Mouse (Mus musculus) neural tube, embryonic 11.5 days (tissue): Measurements from ENCODE around the gene Kif2c. TPM values are rescaled to one million over a fixed set of nuclear protein-coding genes. Genes with fewer than 3 reads are reported as not detected.

Experiments used
- ATAC-seq: fragments of 200-750 bp; cut with Nextera tagmentation; 2 replicates; pipeline ENCODE4 v1.8.0; 2017; ENCODE audit warnings: moderate number of reproducible peaks, mild to moderate bottlenecking, moderate TSS enrichment, moderate library complexity; ENCODE audit not compliant: insufficient read depth, low FRiP score, low TSS enrichment
- DNase-seq: peaks from one replicate; pipeline ENCODE4 v3.0.0-alpha.2; 2015; ENCODE audit warnings: low spot score
- H3K27ac ChIP-seq: fragments of 300-500 bp; sonication (generic); 2 replicates; pipeline ENCODE4 v1.5.1; 2014; ENCODE audit warnings: low read depth, mild to moderate bottlenecking, low read length
- H3K27me3 ChIP-seq: fragments of 300-500 bp; sonication (generic); 2 replicates; pipeline ENCODE4 v1.6.1; 2014; ENCODE audit warnings: mild to moderate bottlenecking, low read length, mixed read lengths; ENCODE audit not compliant: control insufficient read depth, insufficient read depth
- H3K36me3 ChIP-seq: fragments of 300-500 bp; sonication (generic); 2 replicates; pipeline ENCODE4 v1.6.1; 2014; ENCODE audit warnings: mild to moderate bottlenecking, low read length, moderate library complexity, mixed read lengths; ENCODE audit not compliant: control insufficient read depth, insufficient read depth
- H3K4me1 ChIP-seq: fragments of 300-500 bp; sonication (generic); 2 replicates; pipeline ENCODE4 v1.6.1; 2014; ENCODE audit warnings: low read length, mixed read lengths; ENCODE audit not compliant: control insufficient read depth, insufficient read depth
- H3K4me2 ChIP-seq: fragments of 300-500 bp; sonication (generic); 2 replicates; pipeline ENCODE4 v1.6.1; 2014; ENCODE audit warnings: low read depth, mild to moderate bottlenecking, moderate library complexity
- H3K4me3 ChIP-seq: fragments of 300-500 bp; sonication (generic); 2 replicates; pipeline ENCODE4 v1.5.1; 2014; ENCODE audit warnings: low read depth, low read length
- H3K9ac ChIP-seq: fragments of 300-500 bp; sonication (generic); 2 replicates; pipeline ENCODE4 v1.6.1; 2014; ENCODE audit warnings: mild to moderate bottlenecking, low read length
- H3K9me3 ChIP-seq: fragments of 300-500 bp; sonication (generic); 2 replicates; pipeline ENCODE4 v1.6.1; 2016; ENCODE audit warnings: low read length; ENCODE audit not compliant: control insufficient read depth
- WGBS: fragments of 180-500 bp; shearing (Covaris S2); extraction: QIAGEN DNeasy Blood & Tissue Kit; methylation state at CpG from one replicate; pipeline ENCODE4 v1.1.7; 2014; 5-methylcytosine and 5-hydroxymethylcytosine counted together
- polyA plus RNA-seq: library from polyadenylated mRNA; unstranded; fragments of >200 nt; fragmentation: Nextera tagmentation; extraction: Ambion mirVana; gene quantifications from 2 replicates; pipeline ENCODE4 v1.2.1, GENCODE M21; 2014

Kif2c gene
- 80.0 and 85.6 TPM in 2 replicates for polyA plus RNA-seq

DNA sequence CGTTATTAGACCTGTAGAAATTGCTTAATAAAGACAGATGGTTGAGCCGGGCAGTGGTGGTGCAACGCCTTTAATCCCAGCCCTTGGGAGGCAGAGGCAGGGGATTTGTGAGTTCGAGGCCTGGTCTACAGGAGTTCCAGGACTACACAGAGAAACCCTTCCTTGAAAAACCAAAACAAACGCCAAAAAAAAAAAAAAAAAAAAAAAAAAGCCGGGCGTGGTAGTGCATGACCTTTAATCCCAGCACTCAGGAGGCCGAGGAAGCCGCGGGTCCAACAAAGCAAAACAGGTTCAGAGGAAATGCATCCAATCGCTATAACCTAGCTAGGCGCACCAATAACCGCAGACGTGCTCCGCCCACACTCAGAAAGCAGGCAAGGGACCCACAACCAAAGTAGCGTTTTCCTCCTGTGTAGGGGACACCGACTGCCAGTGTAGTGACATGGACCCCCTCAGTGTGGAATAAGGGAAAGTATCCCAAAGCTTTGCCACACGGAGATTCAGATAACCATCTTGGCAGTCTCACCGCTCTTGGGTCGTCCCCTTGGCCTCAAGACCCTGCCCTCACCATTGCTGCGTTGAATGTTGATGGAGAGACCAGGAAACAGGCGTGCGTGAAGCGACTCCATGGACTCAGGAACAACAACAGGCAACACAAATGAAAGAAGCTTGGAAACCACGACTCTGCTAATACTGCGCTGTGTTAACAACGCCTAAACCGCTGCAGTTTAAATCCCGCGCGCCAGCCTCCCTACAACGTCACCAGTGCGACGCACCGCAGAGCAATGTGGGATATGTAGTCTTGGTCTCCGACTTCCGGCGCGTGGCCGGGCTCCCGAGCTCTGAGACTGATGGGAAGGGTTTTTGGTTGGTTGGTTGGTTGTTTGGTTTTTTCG, at the start of gene Kif2c:
Gene Kif2c (minus strand): TSS at position 777 of the 896 bp plus-strand sequence.
- WGBS = 1% methylated on average over 42 of the region's 42 CpGs
- no peak within 1 kb of the TSS for H3K27ac ChIP-seq
- H3K4me1 ChIP-seq = peaks cover 5% of the 10 kb centered on the region; the same call in 1 of the 2 replicates
- H3K9me3 ChIP-seq = no peaks in the 10 kb centered on the region
- peak within 1 kb of the TSS; percentile 73 for H3K4me3 ChIP-seq
- peak; percentile 95 for ATAC-seq
- H3K36me3 ChIP-seq = no peaks in the 10 kb centered on the region; the same call in 1 of the 2 replicates
- peak within 1 kb of the TSS; percentile 52 for H3K4me2 ChIP-seq
- peak; percentile 94 for DNase-seq
- no peaks in the 10 kb centered on the region for H3K27me3 ChIP-seq
- peak within 1 kb of the TSS; percentile 59 for H3K9ac ChIP-seq

DNA sequence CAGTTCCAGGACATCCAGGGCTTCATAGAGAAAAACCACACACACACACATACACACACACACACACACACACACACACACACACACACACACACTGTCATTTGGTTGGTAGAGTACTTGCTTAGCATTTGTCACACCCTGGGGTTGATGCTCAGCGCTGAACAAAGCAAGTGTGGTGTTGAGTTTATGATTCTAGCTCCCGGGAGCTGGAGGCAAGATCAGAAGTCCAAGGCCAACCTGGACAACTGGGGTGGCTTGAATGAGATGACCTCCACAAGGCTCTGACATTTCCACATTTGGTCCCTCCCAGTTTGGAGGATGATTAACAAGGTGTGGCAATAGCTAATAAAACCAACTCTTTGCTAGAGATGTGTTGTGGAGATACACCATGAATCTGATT, 48.8 kb upstream of the Kif2c start:
- no peaks in the 10 kb centered on the region for H3K27me3 ChIP-seq
- no peaks in the 10 kb centered on the region for H3K36me3 ChIP-seq
- no peaks in the 10 kb centered on the region for H3K4me1 ChIP-seq
- no peak overlapping the region for H3K27ac ChIP-seq
- no peak overlapping the region for H3K4me2 ChIP-seq
- no peak overlapping the region for H3K9ac ChIP-seq
- ATAC-seq (no peak), DNase-seq (no peak)
- H3K4me3 ChIP-seq = no peak overlapping the region
- no peaks in the 10 kb centered on the region for H3K9me3 ChIP-seq
- 72% methylated on average over 2 of the region's 2 CpGs for WGBS

DNA sequence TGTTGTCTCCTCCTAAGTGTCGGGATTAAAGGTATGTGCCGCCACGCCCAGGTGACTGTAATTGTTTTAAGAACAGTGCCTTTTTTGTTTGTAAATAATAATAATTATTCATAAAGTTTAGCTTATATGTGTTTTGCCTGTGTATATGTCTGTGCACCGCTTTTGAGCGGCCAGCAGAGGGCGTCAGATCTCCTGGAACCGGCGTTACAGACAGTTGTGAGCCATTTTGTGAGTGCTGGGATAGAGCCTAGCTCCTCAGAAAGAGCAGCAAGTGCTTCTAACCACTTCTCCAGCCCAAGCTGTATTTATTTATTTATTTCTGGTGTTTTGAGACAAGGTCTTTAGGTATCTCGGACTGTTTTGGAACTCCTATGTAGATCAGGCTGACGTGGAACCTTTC, 47.9 kb upstream of the Kif2c start:
- H3K4me3 ChIP-seq = no peak overlapping the region
- ATAC-seq (no peak), DNase-seq (no peak)
- no peaks in the 10 kb centered on the region for H3K27me3 ChIP-seq
- no peaks in the 10 kb centered on the region for H3K36me3 ChIP-seq
- no peaks in the 10 kb centered on the region for H3K4me1 ChIP-seq
- 62% methylated on average over 10 of the region's 10 CpGs for WGBS
- H3K4me2 ChIP-seq = no peak overlapping the region
- no peak overlapping the region for H3K27ac ChIP-seq
- H3K9ac ChIP-seq = no peak overlapping the region
- no peaks in the 10 kb centered on the region for H3K9me3 ChIP-seq

- H3K4me3 ChIP-seq = no peak overlapping the region
- no peaks in the 10 kb centered on the region for H3K9me3 ChIP-seq
- no peak for ATAC-seq
- no peaks in the 10 kb centered on the region for H3K4me1 ChIP-seq
- H3K9ac ChIP-seq = no peak overlapping the region
- no peak for DNase-seq
- no peak overlapping the region for H3K27ac ChIP-seq
- WGBS = 77% methylated on average over 15 of the region's 15 CpGs
- H3K27me3 ChIP-seq = no peaks in the 10 kb centered on the region
- no peaks in the 10 kb centered on the region for H3K36me3 ChIP-seq
- no peak overlapping the region for H3K4me2 ChIP-seq
These were observed 47.2 kb upstream of the Kif2c start for GRCm38 (mm10) chr4:117229590-117229989.

DNA sequence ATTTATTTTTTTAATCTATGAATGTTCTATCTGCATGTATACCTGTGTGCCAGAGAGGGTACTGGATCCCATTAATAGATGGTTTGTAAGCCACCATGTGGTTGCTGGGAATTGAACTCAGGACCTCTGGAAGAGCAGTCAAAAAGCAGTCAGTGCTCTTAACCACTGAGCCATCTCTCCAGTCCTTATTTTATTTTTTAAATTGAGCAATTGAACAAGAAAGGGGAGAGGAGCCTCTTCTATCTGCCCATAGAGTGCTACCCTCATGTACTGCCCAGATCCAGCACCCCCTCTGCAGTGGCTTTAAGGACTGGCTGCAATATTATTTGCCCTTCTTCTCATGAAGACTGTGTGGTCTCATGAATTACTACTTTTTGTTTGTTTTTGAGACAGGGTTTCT, 42.8 kb upstream of the Kif2c start:
- ATAC-seq (no peak), DNase-seq (no peak)
- Histone ChIP-seq H3K4me2 (no peak overlapping the region), H3K4me1 (no peaks in the 10 kb centered on the region), H3K36me3 (no peaks in the 10 kb centered on the region), H3K9me3 (no peaks in the 10 kb centered on the region), H3K27me3 (no peaks in the 10 kb centered on the region), H3K27ac (no peak overlapping the region), H3K4me3 (no peak overlapping the region), H3K9ac (no peak overlapping the region)

DNA sequence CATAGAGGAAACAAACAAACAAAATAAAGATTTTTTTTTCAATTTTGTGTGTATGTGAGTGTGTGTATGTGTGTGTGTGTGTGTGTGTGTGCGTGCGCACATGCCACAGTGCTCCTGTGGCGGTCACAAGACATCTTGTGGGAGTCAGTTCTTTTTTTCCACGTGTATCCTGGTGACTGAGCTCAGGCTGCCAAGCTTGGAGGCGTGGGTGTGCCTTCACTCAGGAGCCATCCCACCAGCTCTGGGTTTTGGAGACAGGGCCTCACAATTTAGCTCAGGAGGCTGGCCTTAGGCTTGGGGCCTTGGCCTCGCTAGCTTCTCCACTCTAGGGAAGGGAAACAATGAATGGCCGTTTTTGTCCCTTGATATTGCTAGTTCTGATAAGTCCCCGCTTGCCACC, 41.7 kb upstream of the Kif2c start:
- DNase-seq = no peak
- WGBS = 72% methylated on average over 8 of the region's 8 CpGs

DNA sequence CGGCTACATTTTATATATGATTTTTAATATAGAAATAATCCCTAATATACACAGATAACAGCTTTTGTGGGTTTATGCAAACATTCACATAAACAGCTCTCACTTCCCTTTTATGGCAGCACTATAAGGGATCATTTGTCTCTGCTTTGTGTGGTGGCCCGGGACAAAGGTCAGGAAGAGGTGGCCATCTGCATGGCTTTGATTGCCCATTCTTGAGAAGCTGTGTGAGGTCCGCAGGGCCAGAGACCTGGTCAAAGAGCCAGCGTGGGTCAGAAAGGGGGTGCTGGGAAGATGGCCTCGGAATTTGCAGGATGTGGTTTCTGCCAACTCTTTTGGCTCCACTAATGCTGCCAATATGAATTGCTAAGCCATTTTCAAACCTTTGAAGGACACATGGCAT, 40.6 kb upstream of the Kif2c start:
- 13% methylated on average over 5 of the region's 5 CpGs for WGBS
- Histone ChIP-seq H3K4me2 (no peak overlapping the region), H3K4me3 (no peak overlapping the region), H3K9ac (no peak overlapping the region), H3K27me3 (no peaks in the 10 kb centered on the region), H3K27ac (no peak overlapping the region), H3K4me1 (no peaks in the 10 kb centered on the region), H3K36me3 (no peaks in the 10 kb centered on the region), H3K9me3 (no peaks in the 10 kb centered on the region)
- DNase-seq (no peak), ATAC-seq (no peak)

More for the DNA sequence above, 41.7 kb upstream of the Kif2c start:
- H3K9ac ChIP-seq = no peak overlapping the region
- H3K4me2 ChIP-seq = no peak overlapping the region
- ATAC-seq = no peak
- no peak overlapping the region for H3K27ac ChIP-seq
- H3K4me3 ChIP-seq = no peak overlapping the region
- H3K36me3 ChIP-seq = no peaks in the 10 kb centered on the region
- H3K27me3 ChIP-seq = no peaks in the 10 kb centered on the region
- no peaks in the 10 kb centered on the region for H3K9me3 ChIP-seq
- no peaks in the 10 kb centered on the region for H3K4me1 ChIP-seq

DNA sequence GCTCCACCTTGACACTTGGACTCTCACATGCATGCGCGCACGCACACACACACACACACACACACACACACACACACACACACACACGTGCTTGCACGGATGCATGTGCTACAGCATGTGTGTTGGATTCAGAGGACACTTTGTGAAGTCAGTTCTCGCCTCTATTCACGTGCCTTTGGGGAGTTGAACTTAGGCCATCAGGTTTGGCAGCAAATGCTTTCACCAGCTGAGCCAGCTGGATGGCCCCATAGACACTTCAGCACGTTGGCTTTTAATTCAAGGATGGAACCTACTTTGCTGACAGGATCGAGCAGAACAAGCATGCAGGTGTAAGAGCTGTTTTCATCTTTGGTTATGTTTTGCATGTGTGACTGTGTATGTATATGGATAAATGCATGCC, 39.4 kb upstream of the Kif2c start:
- Histone ChIP-seq H3K27me3 (no peaks in the 10 kb centered on the region), H3K4me1 (no peaks in the 10 kb centered on the region), H3K4me3 (no peak overlapping the region), H3K27ac (no peak overlapping the region), H3K4me2 (no peak overlapping the region), H3K36me3 (no peaks in the 10 kb centered on the region), H3K9me3 (no peaks in the 10 kb centered on the region), H3K9ac (no peak overlapping the region)
- whole genome bisulfite sequencing = 88% methylated on average over 9 of the region's 9 CpGs
- ATAC-seq (no peak), DNase-seq (no peak)
